Mouse (Mus musculus): ENCODE data around the gene Mdfi.
"Not testable (repeated sequence)": the region's sequence is repeated elsewhere in the genome, so short reads cannot be mapped to it uniquely, and the experiment has no call there.

Gene Mdfi

DNA sequence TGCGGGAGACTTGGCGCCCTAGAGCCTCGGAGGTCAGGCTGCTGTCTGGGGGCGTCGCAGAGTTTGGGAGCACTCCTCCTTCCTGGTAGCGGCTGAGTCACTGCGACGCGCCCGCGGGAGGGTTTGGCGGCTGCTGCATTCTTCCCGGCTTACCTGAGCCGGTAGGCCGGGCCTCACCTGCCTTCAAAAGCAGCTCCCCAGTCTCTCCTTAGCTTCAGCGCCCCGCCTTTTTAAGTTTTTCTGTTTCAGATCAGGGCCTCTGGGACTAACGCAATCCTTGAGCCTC, at the start of gene Mdfi:
Mdfi (minus strand) TSS at position 210 of the 286 bp plus-strand sequence.
- no peak for DNase-seq

- DNase-seq = peak; percentile 56
Observed at GRCm38 (mm10) chr17:47883099-47883498, 48.6 kb upstream of the Mdfi start.

GRCm38 (mm10) chr17:47881330-47881729, 46.8 kb upstream of the Mdfi start:
- DNase-seq = no peak

- DNase-seq = no peak
Observed at GRCm38 (mm10) chr17:47879207-47879606, 44.7 kb upstream of the Mdfi start.

GRCm38 (mm10) chr17:47878378-47879089, 44.0 kb upstream of the Mdfi start:
- no peak for DNase-seq

- DNase-seq = no peak
Observed at GRCm38 (mm10) chr17:47877715-47878377, 43.4 kb upstream of the Mdfi start.

DNA sequence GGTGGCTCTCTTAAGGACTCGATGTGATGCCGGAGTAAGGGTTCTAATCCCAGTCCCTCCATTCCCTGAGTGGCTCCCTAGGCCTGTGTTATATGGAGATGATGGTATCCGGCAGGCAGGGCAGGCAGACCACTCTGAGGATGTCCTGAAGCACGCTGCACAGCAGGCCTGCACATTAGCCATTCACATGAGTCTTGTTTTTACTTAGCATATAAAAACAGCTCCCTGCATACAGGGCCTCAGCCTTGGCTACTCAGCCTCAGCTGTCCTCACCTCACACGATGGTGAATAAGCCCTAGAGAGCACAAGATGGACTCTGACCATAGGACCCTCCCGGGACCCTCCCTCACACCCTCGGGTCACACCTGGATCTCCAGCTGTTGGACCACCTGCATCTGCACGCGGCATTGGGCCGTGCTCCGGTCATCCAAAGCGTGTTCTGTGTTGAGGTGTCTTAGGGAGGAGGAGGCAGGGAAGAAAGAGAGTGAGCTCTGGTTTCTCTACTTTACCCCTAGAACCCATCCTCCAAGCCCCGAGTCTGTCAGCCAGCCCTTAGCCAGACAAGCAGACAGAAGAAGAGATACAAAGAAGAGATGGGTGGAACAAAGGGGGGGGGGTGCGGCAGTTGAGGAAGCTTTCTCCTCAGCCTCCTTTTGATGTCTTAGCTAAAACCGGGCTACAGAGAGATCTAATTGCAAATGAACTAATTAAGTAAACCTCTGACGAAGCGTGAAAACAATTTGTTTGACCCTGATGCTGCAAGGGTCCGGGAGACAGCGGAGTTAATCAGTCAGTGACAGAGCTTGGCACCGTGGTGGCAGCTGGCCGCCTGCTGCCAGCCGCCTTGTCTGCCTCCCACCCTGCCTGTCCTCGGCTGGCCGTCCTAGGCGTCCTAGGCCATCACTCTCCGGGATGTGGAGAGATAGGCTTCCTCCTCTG, 42.6 kb upstream of the Mdfi start:
- no peak for DNase-seq

DNA sequence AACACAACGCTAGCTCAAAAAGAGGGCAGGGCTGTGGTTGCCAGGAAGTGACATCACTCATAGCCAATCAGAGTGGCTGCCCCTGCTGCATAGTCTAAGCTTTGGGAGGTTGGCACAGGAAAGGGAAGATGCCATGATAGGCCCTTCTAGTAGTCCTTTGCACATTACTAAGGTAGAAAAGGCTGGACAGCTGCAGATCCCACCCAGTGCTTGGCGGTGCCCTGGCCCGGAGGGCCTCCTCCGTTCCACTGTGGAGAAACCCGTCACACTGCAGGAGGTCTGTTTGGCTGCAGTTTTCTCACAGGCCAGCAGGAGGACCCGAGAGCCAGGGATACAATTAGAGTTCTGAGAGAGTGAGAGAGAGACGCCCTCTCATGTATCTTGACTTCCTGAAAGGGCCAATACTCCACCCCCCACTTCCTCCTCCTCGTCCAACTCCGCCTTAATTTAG, 38.9 kb upstream of the Mdfi start:
- DNase-seq = peak; percentile 91

DNA sequence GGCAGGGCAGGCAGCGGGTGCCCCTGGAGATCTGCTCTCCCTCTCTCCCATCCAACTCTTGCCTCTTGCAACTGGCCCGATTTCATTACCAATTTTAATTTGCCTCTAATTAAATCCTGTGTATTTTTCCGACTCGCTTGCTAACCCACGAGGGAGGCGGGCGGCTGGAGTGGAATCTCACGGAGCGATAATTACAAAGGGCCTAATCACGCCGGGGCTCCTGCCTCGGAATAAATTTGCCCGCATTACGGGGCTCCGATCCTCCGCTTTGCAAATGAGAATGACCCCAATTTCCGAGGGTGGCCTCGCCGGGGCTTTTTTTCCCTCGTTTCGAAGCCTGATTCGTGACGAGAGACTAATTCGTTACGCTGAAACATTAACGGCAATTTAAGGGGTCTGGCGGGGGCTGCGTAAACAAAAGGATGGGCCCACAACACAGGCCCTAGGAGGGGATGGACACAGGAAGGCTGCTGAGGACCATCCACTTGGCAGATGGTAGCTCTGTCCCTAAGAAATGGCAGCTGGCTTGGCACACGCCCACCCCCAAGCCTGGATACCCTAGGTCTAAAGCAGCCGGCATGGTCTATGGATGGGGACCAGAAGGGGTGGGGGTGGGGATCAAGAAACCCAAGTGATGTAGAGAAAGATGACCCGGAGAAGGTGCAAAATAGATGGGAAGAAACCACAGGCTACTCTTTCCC, 38.0 kb upstream of the Mdfi start:
- DNase-seq = no peak

DNA sequence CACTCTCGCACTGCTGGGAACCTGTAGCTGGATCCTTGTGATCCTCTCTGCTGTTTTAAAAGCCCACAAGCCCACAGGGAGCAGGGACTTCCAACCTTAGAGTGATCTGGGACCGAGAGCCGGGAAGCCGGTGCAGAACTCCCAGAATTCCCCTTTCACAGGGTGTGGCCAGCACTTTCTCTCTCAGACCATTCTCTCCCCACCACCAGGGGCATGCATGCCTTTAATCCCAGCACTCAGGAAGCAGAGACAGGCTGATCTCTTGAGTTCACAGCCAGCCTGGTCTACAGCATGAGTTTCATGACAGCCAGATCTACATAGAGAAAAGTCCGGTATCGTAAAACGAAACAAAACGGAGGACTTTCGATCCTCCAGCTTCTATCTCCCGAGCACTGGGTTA, 35.4 kb upstream of the Mdfi start:
- DNase-seq = no peak

GRCm38 (mm10) chr17:47866037-47866436, 31.5 kb upstream of the Mdfi start:
- no peak for DNase-seq

GRCm38 (mm10) chr17:47864496-47864895, 30.0 kb upstream of the Mdfi start:
- peak; percentile 90 for DNase-seq

DNA sequence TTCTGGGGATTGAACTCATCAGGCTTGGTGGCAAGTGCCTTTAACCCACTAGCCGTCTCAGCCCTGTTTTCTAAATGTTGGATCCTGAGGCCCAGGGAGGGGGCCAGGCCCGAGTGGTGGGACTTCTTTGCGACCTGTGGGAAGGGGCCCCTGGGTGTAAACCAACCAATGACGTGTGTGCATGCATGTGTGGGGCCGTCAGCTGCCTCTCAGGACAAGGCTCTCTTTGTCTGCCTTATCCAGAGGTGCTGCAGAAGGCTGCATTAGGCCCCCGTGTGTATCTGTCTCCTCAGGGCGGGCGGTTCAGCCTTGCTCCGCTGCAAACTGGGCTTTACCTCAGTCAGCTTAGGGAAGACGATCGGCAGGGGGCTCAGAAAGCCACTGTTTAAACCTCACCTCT, 28.9 kb upstream of the Mdfi start:
- no peak for DNase-seq

- DNase-seq = no peak
Observed at GRCm38 (mm10) chr17:47863023-47863422, 28.5 kb upstream of the Mdfi start.

DNA sequence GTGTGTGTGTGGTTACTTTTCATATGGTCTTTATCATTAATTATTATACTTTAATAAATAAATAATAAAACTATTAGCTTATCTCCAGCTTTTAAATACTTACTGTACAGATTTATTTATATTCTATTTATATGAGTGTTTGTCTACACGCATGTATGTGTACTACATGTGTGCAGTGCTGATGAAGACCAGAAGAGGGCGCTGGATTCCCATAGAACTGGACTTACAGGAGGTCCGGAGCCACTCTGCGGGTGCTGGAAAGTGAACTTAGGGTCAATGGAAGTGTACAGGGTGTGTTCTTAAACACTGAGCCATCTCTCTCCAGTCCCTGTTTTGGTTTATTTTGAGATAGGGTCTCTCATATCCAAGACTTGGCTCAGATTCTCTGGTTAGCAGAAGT, 21.1 kb upstream of the Mdfi start:
- no peak for DNase-seq

DNA sequence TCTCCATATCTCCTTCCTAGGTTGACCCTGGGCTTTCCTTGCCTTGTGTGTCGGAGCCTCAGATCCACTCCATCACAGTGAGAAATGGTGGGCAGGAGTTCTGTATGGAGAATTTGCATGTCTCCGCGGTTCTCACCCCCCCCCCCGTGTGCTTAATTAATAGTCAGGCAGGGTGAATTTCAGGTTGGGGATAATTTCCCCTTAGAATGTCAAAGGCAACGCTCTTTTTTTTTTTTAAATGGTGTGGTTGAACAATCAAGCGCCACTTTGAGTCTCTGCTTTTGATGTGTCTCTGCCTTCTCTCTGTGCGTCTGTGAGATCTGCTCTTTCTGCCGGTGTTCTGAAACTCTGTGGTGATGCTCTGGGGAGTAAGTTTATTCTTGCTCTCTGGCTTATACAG, 20.4 kb upstream of the Mdfi start:
- no peak for DNase-seq

GRCm38 (mm10) chr17:47853760-47854159, 19.3 kb upstream of the Mdfi start:
- DNase-seq = no peak

GRCm38 (mm10) chr17:47853336-47853735, 18.8 kb upstream of the Mdfi start:
- no peak for DNase-seq

GRCm38 (mm10) chr17:47851798-47852360, 17.4 kb upstream of the Mdfi start:
- not testable (repeated sequence) for DNase-seq

GRCm38 (mm10) chr17:47850639-47851314, 16.3 kb upstream of the Mdfi start:
- no peak for DNase-seq

GRCm38 (mm10) chr17:47850035-47850434, 15.5 kb upstream of the Mdfi start:
- no peak for DNase-seq

GRCm38 (mm10) chr17:47847985-47848384, 13.5 kb upstream of the Mdfi start:
- no peak for DNase-seq
